Mouse (Mus musculus): ENCODE data around the gene Shisa8. TPM values are rescaled to one million over a fixed set of nuclear protein-coding genes. Genes with fewer than 3 reads are reported as not detected.

Gene Shisa8
- polyA plus RNA-seq, 1 experiment: 0.06 TPM

GRCm38 (mm10) chr15:82185062-82185783 lies 27.4 kb downstream of the Shisa8 start:
- no peak for TF ChIP-seq CEBPB (IDR thresholded peaks at IDR 0.05; ENCODE audit: low read depth)
- no peak for TF ChIP-seq MAX (IDR thresholded peaks at IDR 0.05)
- no peak for TF ChIP-seq CTCF (IDR thresholded peaks at IDR 0.05; ENCODE audit: control insufficient read depth, insufficient read depth, insufficient read length)
- TF ChIP-seq MYOG (IDR thresholded peaks at IDR 0.05; ENCODE audit: control insufficient read depth, extremely low read depth, insufficient read length): no peak
- no peak for TF ChIP-seq USF1 (IDR thresholded peaks at IDR 0.05; ENCODE audit: low read depth)
- TF ChIP-seq FOSL1 (IDR thresholded peaks at IDR 0.05; ENCODE audit: insufficient read depth, low read length, poor library complexity, severe bottlenecking): no peak
- no peak for TF ChIP-seq MYOD1 (IDR thresholded peaks at IDR 0.05; ENCODE audit: control insufficient read depth, insufficient read length, low read depth)
- Histone ChIP-seq H3K4me3 (ENCODE audit: insufficient read depth, poor library complexity, severe bottlenecking) (no peak overlapping the region), H3K79me3 (ENCODE audit: low read depth) (peaks cover 1% of the 10 kb centered on the region), H3ac (ENCODE audit: control insufficient read depth, insufficient read length, low read depth) (no peak overlapping the region), H3K36me3 (ENCODE audit: control insufficient read depth, insufficient read depth) (peaks cover 98% of the 10 kb centered on the region), H3K79me2 (ENCODE audit: control insufficient read depth, insufficient read depth) (peaks cover 12% of the 10 kb centered on the region), H3K27me3 (ENCODE audit: control insufficient read depth, insufficient read depth, insufficient read length) (no peaks in the 10 kb centered on the region)

DNA sequence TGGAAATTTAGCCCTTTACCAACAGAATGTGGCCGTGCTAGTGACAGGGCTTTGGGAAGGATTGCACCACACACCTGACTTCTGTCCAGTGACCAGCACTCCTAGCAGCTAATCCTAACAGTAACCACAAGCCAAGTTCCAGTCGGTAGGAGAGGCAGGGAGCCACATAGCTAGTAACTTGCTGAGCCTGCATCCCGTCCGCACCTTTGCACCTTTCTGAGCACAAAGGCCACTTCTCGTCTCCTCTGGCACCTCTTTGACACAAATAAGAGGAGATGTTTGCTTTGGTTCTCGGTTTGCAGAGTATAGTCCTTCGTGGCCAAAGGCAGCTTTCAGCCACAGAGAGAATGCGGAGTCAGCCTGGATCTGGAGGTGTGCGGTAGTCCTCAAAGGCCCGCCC lies 28.0 kb downstream of the Shisa8 start:
- H3ac ChIP-seq (ENCODE audit: control insufficient read depth, insufficient read length, low read depth): no peak overlapping the region
- H3K36me3 ChIP-seq (ENCODE audit: control insufficient read depth, insufficient read depth): peaks cover 98% of the 10 kb centered on the region
- TF ChIP-seq CTCF (IDR thresholded peaks at IDR 0.05; ENCODE audit: control insufficient read depth, insufficient read depth, insufficient read length) (no peak), CEBPB (IDR thresholded peaks at IDR 0.05; ENCODE audit: low read depth) (no peak), FOSL1 (IDR thresholded peaks at IDR 0.05; ENCODE audit: insufficient read depth, low read length, poor library complexity, severe bottlenecking) (no peak), MYOD1 (IDR thresholded peaks at IDR 0.05; ENCODE audit: control insufficient read depth, insufficient read length, low read depth) (no peak), MAX (IDR thresholded peaks at IDR 0.05) (no peak), MYOG (IDR thresholded peaks at IDR 0.05; ENCODE audit: control insufficient read depth, extremely low read depth, insufficient read length) (no peak), USF1 (IDR thresholded peaks at IDR 0.05; ENCODE audit: low read depth) (no peak)
- no peak overlapping the region for H3K4me3 ChIP-seq (ENCODE audit: insufficient read depth, poor library complexity, severe bottlenecking)
- H3K27me3 ChIP-seq (ENCODE audit: control insufficient read depth, insufficient read depth, insufficient read length): no peaks in the 10 kb centered on the region
- peaks cover 1% of the 10 kb centered on the region for H3K79me3 ChIP-seq (ENCODE audit: low read depth)
- peaks cover 7% of the 10 kb centered on the region for H3K79me2 ChIP-seq (ENCODE audit: control insufficient read depth, insufficient read depth)

DNA sequence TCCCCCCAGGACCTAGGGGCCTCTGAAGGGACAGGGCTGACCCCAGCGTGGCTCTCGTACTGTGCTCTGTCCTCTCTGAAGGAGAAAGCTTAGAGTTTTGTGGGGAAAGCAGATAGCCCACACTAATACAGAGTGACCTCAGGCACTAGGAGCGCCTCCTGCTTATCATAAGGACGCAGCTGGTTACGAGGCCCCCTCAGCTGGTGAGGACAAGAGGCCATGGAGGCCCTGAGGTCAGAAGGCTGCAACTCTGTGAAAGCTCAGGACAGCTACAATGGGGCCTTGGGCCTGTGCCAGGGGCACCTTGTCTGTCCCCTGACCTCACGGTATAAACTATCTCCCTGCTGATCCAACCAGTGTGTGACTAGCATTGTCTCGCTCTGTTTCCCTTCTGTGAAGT lies 28.4 kb downstream of the Shisa8 start:
- TF ChIP-seq FOSL1 (IDR thresholded peaks at IDR 0.05; ENCODE audit: insufficient read depth, low read length, poor library complexity, severe bottlenecking) (no peak), MYOD1 (IDR thresholded peaks at IDR 0.05; ENCODE audit: control insufficient read depth, insufficient read length, low read depth) (no peak), MYOG (IDR thresholded peaks at IDR 0.05; ENCODE audit: control insufficient read depth, extremely low read depth, insufficient read length) (no peak), CEBPB (IDR thresholded peaks at IDR 0.05; ENCODE audit: low read depth) (no peak), USF1 (IDR thresholded peaks at IDR 0.05; ENCODE audit: low read depth) (no peak), CTCF (IDR thresholded peaks at IDR 0.05; ENCODE audit: control insufficient read depth, insufficient read depth, insufficient read length) (no peak), MAX (IDR thresholded peaks at IDR 0.05) (no peak)
- Histone ChIP-seq H3K27me3 (ENCODE audit: control insufficient read depth, insufficient read depth, insufficient read length) (no peaks in the 10 kb centered on the region), H3ac (ENCODE audit: control insufficient read depth, insufficient read length, low read depth) (no peak overlapping the region), H3K4me3 (ENCODE audit: insufficient read depth, poor library complexity, severe bottlenecking) (no peak overlapping the region), H3K79me3 (ENCODE audit: low read depth) (peaks cover 1% of the 10 kb centered on the region), H3K36me3 (ENCODE audit: control insufficient read depth, insufficient read depth) (peaks cover 98% of the 10 kb centered on the region), H3K79me2 (ENCODE audit: control insufficient read depth, insufficient read depth) (peaks cover 2% of the 10 kb centered on the region)

- no peaks in the 10 kb centered on the region for H3K27me3 ChIP-seq (ENCODE audit: control insufficient read depth, insufficient read depth, insufficient read length)
- no peak for TF ChIP-seq MAX (IDR thresholded peaks at IDR 0.05)
- no peak for TF ChIP-seq FOSL1 (IDR thresholded peaks at IDR 0.05; ENCODE audit: insufficient read depth, low read length, poor library complexity, severe bottlenecking)
- no peak for TF ChIP-seq MYOD1 (IDR thresholded peaks at IDR 0.05; ENCODE audit: control insufficient read depth, insufficient read length, low read depth)
- TF ChIP-seq CEBPB (IDR thresholded peaks at IDR 0.05; ENCODE audit: low read depth): no peak
- no peak for TF ChIP-seq MYOG (IDR thresholded peaks at IDR 0.05; ENCODE audit: control insufficient read depth, extremely low read depth, insufficient read length)
- TF ChIP-seq CTCF (IDR thresholded peaks at IDR 0.05; ENCODE audit: control insufficient read depth, insufficient read depth, insufficient read length): no peak
- TF ChIP-seq USF1 (IDR thresholded peaks at IDR 0.05; ENCODE audit: low read depth): no peak
- H3K4me3 ChIP-seq (ENCODE audit: insufficient read depth, poor library complexity, severe bottlenecking): no peak overlapping the region
These were observed 29.0 kb downstream of the Shisa8 start for GRCm38 (mm10) chr15:82183596-82183995.

GRCm38 (mm10) chr15:82182311-82182710 lies 30.3 kb downstream of the Shisa8 start:
- Histone ChIP-seq H3ac (ENCODE audit: control insufficient read depth, insufficient read length, low read depth) (no peak overlapping the region), H3K27me3 (ENCODE audit: control insufficient read depth, insufficient read depth, insufficient read length) (no peaks in the 10 kb centered on the region), H3K36me3 (ENCODE audit: control insufficient read depth, insufficient read depth) (peaks cover 100% of the 10 kb centered on the region), H3K79me2 (ENCODE audit: control insufficient read depth, insufficient read depth) (no peaks in the 10 kb centered on the region), H3K4me3 (ENCODE audit: insufficient read depth, poor library complexity, severe bottlenecking) (no peak overlapping the region), H3K79me3 (ENCODE audit: low read depth) (peaks cover 1% of the 10 kb centered on the region)
- no peak for TF ChIP-seq MYOG (IDR thresholded peaks at IDR 0.05; ENCODE audit: control insufficient read depth, extremely low read depth, insufficient read length)
- TF ChIP-seq CTCF (IDR thresholded peaks at IDR 0.05; ENCODE audit: control insufficient read depth, insufficient read depth, insufficient read length): no peak
- no peak for TF ChIP-seq CEBPB (IDR thresholded peaks at IDR 0.05; ENCODE audit: low read depth)
- no peak for TF ChIP-seq MYOD1 (IDR thresholded peaks at IDR 0.05; ENCODE audit: control insufficient read depth, insufficient read length, low read depth)
- TF ChIP-seq MAX (IDR thresholded peaks at IDR 0.05): no peak
- no peak for TF ChIP-seq USF1 (IDR thresholded peaks at IDR 0.05; ENCODE audit: low read depth)
- TF ChIP-seq FOSL1 (IDR thresholded peaks at IDR 0.05; ENCODE audit: insufficient read depth, low read length, poor library complexity, severe bottlenecking): no peak

More at GRCm38 (mm10) chr15:82183596-82183995, 29.0 kb downstream of the Shisa8 start:
- Histone ChIP-seq H3K36me3 (ENCODE audit: control insufficient read depth, insufficient read depth) (peaks cover 100% of the 10 kb centered on the region), H3ac (ENCODE audit: control insufficient read depth, insufficient read length, low read depth) (no peak overlapping the region), H3K79me2 (ENCODE audit: control insufficient read depth, insufficient read depth) (no peaks in the 10 kb centered on the region), H3K79me3 (ENCODE audit: low read depth) (peaks cover 1% of the 10 kb centered on the region)
